Mouse (Mus musculus): Measurements from ENCODE around the gene Olfr789. TPM values are rescaled to one million over a fixed set of nuclear protein-coding genes. Genes with fewer than 3 reads are reported as not detected.

Olfr789 gene
- not detected in 2 replicates for polyA plus RNA-seq (2015; fragmentation: Nextera tagmentation; extraction: Ambion mirVana)

DNA sequence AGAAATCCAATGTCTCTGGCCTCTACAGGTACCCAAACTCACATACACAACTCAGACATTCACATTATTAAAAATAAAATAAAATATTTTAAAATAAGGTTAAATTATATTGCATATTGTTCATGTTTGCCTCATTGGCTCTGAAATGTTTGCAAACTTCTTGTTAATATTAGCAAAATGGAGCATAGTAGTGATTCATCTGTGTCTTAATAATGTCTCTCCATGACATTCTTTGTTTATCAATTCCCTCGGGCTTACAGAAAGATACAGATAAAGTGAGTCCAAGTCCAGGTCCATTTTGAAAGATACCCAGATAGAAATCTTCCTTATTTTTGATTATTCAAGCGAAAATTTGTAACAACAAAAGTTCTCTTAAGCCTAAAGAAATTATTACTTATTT, at the start of gene Olfr789:
Gene Olfr789 (plus strand): TSS at position 301 of the 400 bp plus-strand sequence.

DNA sequence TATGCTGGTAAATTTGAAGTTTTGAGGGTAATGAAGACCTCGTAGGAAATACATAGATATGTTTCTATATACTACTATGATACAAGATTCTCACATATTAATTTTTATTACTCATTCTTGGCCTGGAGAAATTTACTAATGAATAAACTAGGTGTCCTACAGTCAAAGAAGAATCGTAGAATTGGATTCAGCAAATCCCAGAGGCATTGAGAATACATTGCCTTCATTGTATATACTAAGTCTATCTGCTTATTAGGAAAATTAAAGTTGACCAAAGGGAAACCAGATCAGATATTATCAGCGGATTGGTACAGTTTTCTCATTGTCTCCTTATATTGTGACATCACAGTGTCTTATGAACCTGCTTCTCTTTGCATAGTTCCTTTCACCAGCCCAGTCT, 23.0 kb upstream of the Olfr789 start, which contains the start of gene Olfr787:
Gene Olfr787 (plus strand): TSS at position 301 of the 400 bp plus-strand sequence.

DNA sequence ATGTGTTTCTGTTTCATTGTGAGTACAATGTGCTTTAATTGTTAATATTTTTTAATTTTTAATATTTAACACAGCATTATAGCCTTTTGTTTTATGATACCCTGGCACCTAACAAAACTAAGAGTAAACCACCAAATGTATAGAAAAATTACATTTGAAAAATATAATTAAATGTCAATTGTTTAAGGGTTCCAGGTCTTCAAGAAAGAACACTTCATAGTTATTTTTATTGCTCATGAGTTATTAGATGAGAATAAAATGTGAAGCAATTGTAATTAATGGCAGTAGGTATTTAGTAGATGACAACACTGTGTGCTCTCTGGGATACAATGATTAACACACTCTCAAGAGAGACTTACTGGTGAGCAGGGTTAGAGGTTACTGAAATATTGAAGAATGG, 13.9 kb upstream of the Olfr789 start, which contains the start of gene Olfr788:
Gene Olfr788 (plus strand): TSS at position 301 of the 400 bp plus-strand sequence.

DNA sequence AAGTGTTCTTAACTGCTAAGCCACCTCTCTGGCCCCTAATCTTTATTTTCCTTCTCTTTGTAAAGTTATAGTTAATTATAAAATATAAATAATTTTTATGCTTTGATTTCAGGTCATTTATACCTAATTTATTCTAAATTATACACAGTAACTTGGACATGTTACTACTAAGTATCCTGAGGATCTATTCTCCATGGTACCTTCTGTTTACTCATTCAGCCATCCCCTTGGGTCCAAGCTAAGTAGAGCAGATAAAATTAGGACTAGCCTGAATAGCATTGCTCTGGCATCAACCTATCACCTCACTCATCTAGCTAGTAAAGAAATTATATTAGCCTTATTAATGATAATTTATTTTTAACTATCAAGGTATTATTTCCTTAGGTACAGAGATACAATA, 13.6 kb downstream of the Olfr789 start, which contains the start of gene Olfr790:
Gene Olfr790 (plus strand): TSS at position 301 of the 400 bp plus-strand sequence.

DNA sequence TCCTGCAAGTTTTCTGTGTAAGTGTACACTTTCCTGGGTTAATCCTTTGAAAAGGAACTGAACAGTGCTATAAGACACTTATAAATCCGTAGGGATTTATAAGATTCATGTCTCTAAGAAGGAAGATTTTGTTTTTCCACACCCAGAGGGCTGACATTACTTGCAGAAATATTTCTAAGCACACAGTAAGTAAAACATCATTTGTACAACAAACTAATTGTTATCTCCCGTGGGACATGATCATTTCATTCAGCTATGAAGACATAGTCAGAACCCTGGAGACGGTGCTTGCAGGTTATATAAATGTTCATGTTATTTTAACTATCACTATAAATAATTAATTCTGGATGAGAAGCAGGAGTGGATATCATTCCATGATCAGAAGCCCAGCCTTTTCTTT, 36.9 kb downstream of the Olfr789 start, which contains the start of gene Olfr791:
Gene Olfr791 (plus strand): TSS at position 301 of the 400 bp plus-strand sequence.

DNA sequence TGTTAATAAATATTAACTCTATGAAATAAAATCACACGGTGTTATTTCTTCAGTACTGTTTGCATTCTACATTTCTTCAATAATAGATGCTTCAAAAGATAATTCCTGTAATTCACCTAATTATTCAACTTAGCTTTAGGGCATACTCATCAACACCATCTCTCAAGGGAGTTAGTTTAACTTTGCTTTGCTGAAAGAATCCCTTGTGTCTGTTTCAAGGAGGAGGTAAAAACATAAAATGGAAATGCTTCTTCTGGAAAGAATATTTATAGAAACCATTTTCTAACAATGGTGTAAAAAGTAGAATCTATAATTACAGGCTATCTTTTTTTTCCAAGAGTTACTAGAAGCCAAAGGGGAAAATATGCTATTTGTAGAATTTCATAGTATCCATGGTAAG, 54.3 kb downstream of the Olfr789 start, which contains the start of gene Olfr792:
Gene Olfr792 (plus strand): TSS at position 301 of the 400 bp plus-strand sequence.

Other genes with a start within 250 kb of the Olfr789 start
- not detected in 2 replicates for gene Olfr774, start 248.5 kb upstream of the Olfr789 start, polyA plus RNA-seq (2015; fragmentation: Nextera tagmentation; extraction: Ambion mirVana)
- not detected in 2 replicates for gene Olfr775, start 236.3 kb upstream of the Olfr789 start, polyA plus RNA-seq (2015; fragmentation: Nextera tagmentation; extraction: Ambion mirVana)
- gene Olfr776, start 225.6 kb upstream of the Olfr789 start, polyA plus RNA-seq (2015; fragmentation: Nextera tagmentation; extraction: Ambion mirVana), result not detected in 2 replicates
- not detected in 2 replicates for gene Olfr777, start 213.3 kb upstream of the Olfr789 start, polyA plus RNA-seq (2015; fragmentation: Nextera tagmentation; extraction: Ambion mirVana)
- gene Olfr780, start 166.6 kb upstream of the Olfr789 start, polyA plus RNA-seq (2015; fragmentation: Nextera tagmentation; extraction: Ambion mirVana), result not detected in 2 replicates
- not detected in 2 replicates for gene Olfr781, start 155.9 kb upstream of the Olfr789 start, polyA plus RNA-seq (2015; fragmentation: Nextera tagmentation; extraction: Ambion mirVana)
- gene Olfr782, start 135.9 kb upstream of the Olfr789 start, polyA plus RNA-seq (2015; fragmentation: Nextera tagmentation; extraction: Ambion mirVana), result not detected in 2 replicates
- gene Olfr784, start 100.7 kb upstream of the Olfr789 start, polyA plus RNA-seq (2015; fragmentation: Nextera tagmentation; extraction: Ambion mirVana), result not detected in 2 replicates
- gene Olfr785, start 79.3 kb upstream of the Olfr789 start, polyA plus RNA-seq (2015; fragmentation: Nextera tagmentation; extraction: Ambion mirVana), result not detected in 2 replicates
- gene Olfr786, start 57.4 kb upstream of the Olfr789 start, polyA plus RNA-seq (2015; fragmentation: Nextera tagmentation; extraction: Ambion mirVana), result not detected in 2 replicates
- gene Olfr787, start 22.9 kb upstream of the Olfr789 start, polyA plus RNA-seq (2015; fragmentation: Nextera tagmentation; extraction: Ambion mirVana), result not detected in 2 replicates
- not detected in 2 replicates for gene Olfr788, start 13.8 kb upstream of the Olfr789 start, polyA plus RNA-seq (2015; fragmentation: Nextera tagmentation; extraction: Ambion mirVana)
- not detected in 2 replicates for gene Olfr790, start 13.7 kb downstream of the Olfr789 start, polyA plus RNA-seq (2015; fragmentation: Nextera tagmentation; extraction: Ambion mirVana)
- gene Olfr791, start 37.0 kb downstream of the Olfr789 start, polyA plus RNA-seq (2015; fragmentation: Nextera tagmentation; extraction: Ambion mirVana), result not detected in 2 replicates
- not detected in 2 replicates for gene Olfr792, start 54.4 kb downstream of the Olfr789 start, polyA plus RNA-seq (2015; fragmentation: Nextera tagmentation; extraction: Ambion mirVana)
- not detected in 2 replicates for gene Olfr794, start 82.9 kb downstream of the Olfr789 start, polyA plus RNA-seq (2015; fragmentation: Nextera tagmentation; extraction: Ambion mirVana)
- gene Olfr796, start 127.8 kb downstream of the Olfr789 start, polyA plus RNA-seq (2015; fragmentation: Nextera tagmentation; extraction: Ambion mirVana), result not detected in 2 replicates
- not detected in 2 replicates for gene Olfr798, start 143.2 kb downstream of the Olfr789 start, polyA plus RNA-seq (2015; fragmentation: Nextera tagmentation; extraction: Ambion mirVana)
- gene Olfr799, start 152.7 kb downstream of the Olfr789 start, polyA plus RNA-seq (2015; fragmentation: Nextera tagmentation; extraction: Ambion mirVana), result not detected in 2 replicates
- not detected in 2 replicates for gene Olfr800, start 172.9 kb downstream of the Olfr789 start, polyA plus RNA-seq (2015; fragmentation: Nextera tagmentation; extraction: Ambion mirVana)
- gene Olfr801, start 189.1 kb downstream of the Olfr789 start, polyA plus RNA-seq (2015; fragmentation: Nextera tagmentation; extraction: Ambion mirVana), result not detected in 2 replicates
- gene Olfr802, start 203.4 kb downstream of the Olfr789 start, polyA plus RNA-seq (2015; fragmentation: Nextera tagmentation; extraction: Ambion mirVana), result not detected in 2 replicates
- not detected in 2 replicates for gene Olfr803, start 209.5 kb downstream of the Olfr789 start, polyA plus RNA-seq (2015; fragmentation: Nextera tagmentation; extraction: Ambion mirVana)
- not detected in 2 replicates for gene Olfr804, start 218.5 kb downstream of the Olfr789 start, polyA plus RNA-seq (2015; fragmentation: Nextera tagmentation; extraction: Ambion mirVana)
- not detected in 2 replicates for gene Olfr805, start 244.6 kb downstream of the Olfr789 start, polyA plus RNA-seq (2015; fragmentation: Nextera tagmentation; extraction: Ambion mirVana)